Mouse (Mus musculus): ENCODE results near the gene Olfr1002.
"Not testable (repeated sequence)": the region's sequence is repeated elsewhere in the genome, so short reads cannot be mapped to it uniquely, and the experiment has no call there.

The Olfr1002 gene

GRCm38 (mm10) chr2:85650604-85651003 is at the start of gene Olfr1002:
Gene Olfr1002 (minus strand): TSS chr2:85650704.
- in situ Hi-C loops (cut with MboI, MseI) = no loop called here

- in situ Hi-C loops (cut with MboI, MseI) = no loop called here
These were observed 38.6 kb upstream of the Olfr1002 start, which contains the start of gene Olfr1008 for GRCm38 (mm10) chr2:85689131-85689530. Gene Olfr1008 (plus strand): TSS chr2:85689431.

DNA sequence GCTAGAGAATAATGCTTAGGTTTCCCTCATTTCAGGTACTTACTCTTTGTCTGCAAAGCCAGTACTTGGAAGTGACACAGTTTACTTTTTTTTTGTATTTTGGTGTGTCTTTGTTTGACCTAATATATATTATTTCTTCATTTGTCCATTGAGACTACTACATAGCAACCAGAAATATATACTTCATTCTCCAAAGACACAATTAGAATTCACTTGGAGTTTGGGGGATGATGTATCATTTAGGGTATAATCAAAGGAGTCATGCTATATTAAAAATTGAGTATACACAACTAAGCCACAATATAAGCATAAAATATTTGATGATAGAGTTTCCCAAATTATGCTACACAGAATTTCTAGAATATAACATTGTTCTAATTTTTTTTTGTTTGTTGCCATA is 28.2 kb upstream of the Olfr1002 start, which contains the start of gene Olfr1006:
Olfr1006 (minus strand) TSS at position 101 of the 400 bp plus-strand sequence.
- in situ Hi-C loops (cut with MboI, MseI) = no loop called here

DNA sequence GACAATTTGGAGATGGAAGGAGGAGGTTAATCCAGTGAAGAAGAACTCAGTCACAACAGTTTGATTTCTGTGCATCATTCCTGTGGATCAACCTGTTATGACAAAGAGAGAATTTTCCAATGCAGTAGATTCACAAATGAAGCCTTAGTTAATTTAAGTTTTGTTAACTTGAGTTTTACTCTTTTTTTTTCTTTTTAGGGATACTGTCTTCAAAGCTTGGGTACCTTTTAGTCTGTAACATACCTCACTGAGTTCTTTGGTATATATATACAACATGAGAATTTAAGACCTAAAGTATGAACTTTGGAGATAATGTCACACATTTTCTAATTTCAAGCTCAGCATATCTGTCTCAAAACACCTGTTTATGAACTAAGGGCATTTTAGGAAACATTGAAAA is 13.9 kb upstream of the Olfr1002 start, which contains the start of gene Olfr154:
Olfr154 (minus strand) TSS at position 101 of the 400 bp plus-strand sequence.
- in situ Hi-C loops (cut with MboI, MseI) = not testable (repeated sequence)

GRCm38 (mm10) chr2:85611803-85612202 is 38.7 kb downstream of the Olfr1002 start, which contains the start of gene Olfr1000:
Gene Olfr1000 (minus strand): TSS chr2:85611903.
- in situ Hi-C loops (cut with MboI, MseI) = no loop called here
